Mouse (Mus musculus) megakaryocyte progenitor cell, adult 5-6 weeks (primary cell): ENCODE results near the gene Ipo9. TPM values are rescaled to one million over a fixed set of nuclear protein-coding genes. Genes with fewer than 3 reads are reported as not detected.
"Not testable (repeated sequence)": the region's sequence is repeated elsewhere in the genome, so short reads cannot be mapped to it uniquely, and the experiment has no call there.

Experiments
- ATAC-seq: replicated peaks from 2 replicates; pipeline ENCODE4 v1.8.0; 2016; ENCODE audit warnings: mild to moderate bottlenecking, moderate TSS enrichment, inconsistent platforms; ENCODE audit not compliant: poor library complexity
- total RNA-seq, 2 experiments: library from RNA; stranded (forward) in 1 of 2; stranded (reverse) in 1 of 2; fragments of 157-497, 149-512 nt in 1 of 2; fragments of 200-1000 nt in 1 of 2; gene quantifications; 2 replicates each; pipeline versions ENCODE4 v1.2.3 to v1.2.4; 2015 to 2017

Gene Ipo9
- total RNA-seq, 2 experiments from 2014 or later, result 33.8 to 47.0 TPM

DNA sequence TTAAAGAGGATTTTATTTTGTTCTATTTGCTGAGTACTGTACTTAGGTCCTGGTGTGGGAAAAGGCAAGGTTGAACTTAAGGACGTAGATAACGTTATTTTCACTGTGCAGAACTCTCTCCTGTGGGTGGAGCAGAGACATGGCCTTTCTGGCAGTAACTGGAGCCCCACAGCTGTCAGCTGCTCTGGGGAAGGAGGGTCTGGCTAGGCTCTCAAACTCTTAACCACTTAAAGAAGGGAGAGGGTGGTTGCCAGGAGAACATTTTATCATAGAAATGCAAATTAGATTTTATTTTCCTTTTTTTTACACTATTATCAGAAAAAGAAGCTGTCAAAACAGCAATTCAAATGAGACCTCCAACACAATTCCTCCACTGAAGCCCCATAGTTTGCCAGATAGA lies 5.5 kb upstream of the Ipo9 start:
- peak; percentile 86 for ATAC-seq

DNA sequence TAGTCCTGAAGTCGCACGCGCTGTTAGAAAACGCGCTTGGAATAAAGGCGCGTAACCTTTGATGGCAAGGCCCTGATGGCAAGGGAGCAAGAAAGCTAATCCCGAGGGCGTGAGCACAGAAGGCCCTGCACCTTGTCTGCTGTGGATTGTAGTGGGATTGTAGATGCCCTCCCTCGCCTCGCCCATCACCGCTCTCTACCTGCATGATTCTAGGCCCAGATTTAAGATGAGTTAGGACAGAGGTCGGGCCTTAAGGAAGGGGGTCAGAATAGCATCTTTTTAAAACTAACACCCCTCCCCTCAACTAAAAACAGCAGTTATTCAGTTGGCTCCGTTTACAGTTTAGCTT lies 344 bp upstream of the Ipo9 start:
- peak; percentile 51 for ATAC-seq

DNA sequence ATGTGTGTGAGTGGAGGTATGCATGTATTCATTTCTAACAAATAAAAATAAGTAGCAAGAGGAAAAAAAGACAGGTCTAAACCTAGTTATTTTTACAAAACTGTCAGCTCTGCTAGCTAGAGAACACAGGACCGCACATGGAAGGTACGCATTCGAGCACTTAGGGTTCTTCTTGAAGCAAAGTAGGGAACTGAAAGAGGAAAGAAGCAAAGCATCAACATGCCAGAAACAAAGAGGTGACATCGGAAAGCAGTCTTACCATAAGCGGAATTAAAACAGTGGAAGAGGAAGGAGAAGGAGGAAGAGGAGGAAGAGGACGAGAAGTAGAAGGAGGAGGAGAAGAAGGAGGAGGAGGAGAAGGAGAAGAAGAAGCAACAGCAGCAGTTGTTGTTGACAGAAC lies 2.9 kb downstream of the Ipo9 start:
- ATAC-seq, result no peak

- no peak for ATAC-seq
Observed at GRCm38 (mm10) chr1:135426645-135427044, 3.7 kb downstream of the Ipo9 start.

GRCm38 (mm10) chr1:135422772-135423171 lies 7.5 kb downstream of the Ipo9 start:
- no peak for ATAC-seq

- ATAC-seq, result no peak
Observed at GRCm38 (mm10) chr1:135413996-135414395, 16.3 kb downstream of the Ipo9 start.

- ATAC-seq, result no peak
Observed at GRCm38 (mm10) chr1:135412130-135412529, 18.2 kb downstream of the Ipo9 start.

DNA sequence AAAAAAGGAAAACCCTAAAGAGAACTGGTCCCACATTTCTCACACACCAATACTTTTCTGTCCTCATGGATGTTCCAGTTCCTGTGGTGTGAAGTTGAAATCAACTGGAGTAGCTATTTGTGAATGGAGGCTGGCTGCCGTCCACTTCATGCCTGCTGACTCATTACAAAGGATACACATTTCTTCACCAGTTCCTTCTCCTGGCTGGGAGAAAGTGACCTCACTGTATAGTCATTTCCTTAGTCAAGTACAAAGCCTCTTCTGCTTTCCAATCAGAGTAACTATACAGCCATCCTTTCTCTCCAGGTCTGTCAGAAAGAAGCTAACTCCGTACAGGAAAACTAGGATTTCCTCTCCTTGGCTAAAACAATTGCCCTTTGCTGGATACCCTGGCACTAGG lies 19.3 kb downstream of the Ipo9 start:
- peak; percentile 79 for ATAC-seq

GRCm38 (mm10) chr1:135408973-135409372 lies 21.3 kb downstream of the Ipo9 start:
- ATAC-seq, result no peak

- ATAC-seq, result no peak
Observed at GRCm38 (mm10) chr1:135405356-135405755, 24.9 kb downstream of the Ipo9 start.

- no peak for ATAC-seq
Observed at GRCm38 (mm10) chr1:135401452-135402110, 28.7 kb downstream of the Ipo9 start.

DNA sequence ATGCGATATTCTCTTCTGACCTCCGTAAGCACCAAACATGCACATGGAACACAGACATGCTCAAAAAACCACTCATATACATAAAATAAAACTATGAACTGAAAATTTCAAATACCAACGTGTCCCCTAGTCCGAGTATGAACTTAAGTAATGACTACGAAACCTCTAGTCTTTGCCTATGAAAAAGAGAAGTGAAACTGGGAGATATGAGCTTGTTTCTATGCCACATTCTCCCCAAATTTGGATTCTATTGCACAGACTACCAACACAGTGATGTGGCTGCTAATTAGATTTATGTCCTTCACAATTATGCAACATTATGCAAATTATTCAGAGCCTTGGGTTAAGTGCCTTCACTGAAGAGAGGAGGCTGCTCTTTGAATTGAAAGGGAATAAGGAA lies 30.8 kb downstream of the Ipo9 start:
- peak; percentile 76 for ATAC-seq

DNA sequence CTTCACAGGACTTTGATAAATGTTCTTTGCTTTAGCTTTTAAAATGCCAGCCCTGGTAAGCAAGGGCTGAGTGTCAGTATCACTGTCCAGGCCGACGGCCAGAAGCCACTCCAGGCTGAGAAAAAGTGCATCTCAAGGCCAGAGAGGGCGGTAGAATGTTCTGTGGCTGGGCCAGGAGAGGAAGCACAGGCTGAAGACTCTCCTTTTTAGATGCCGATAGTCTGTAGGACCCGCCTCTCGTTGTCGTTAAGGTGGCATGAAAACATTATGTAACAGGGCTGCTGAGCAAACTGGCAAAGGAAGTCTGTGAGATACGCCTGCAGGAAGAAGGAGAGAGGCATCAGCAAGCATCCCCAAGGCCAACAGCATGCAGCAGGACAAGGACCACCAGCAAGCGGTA lies 45.1 kb downstream of the Ipo9 start:
- ATAC-seq, result no peak

DNA sequence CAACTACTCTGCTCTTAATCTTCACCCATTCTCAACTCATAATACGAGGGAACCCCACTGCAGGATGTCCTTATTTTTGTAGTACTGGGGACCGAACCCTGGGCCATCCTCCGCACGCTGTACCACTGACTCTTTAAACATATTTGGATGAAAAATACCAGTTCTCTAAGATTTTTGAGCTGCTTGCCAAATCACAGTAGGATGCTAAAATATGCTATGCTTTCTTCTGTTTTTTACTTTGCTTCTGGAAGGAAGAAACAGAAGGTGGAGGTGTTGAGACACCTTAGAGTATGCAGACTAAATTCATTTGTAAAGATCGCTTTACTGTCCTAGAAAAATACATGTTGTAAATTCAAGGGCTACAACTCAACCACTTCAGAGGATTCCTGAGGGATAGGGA lies 46.1 kb downstream of the Ipo9 start:
- ATAC-seq, result no peak

DNA sequence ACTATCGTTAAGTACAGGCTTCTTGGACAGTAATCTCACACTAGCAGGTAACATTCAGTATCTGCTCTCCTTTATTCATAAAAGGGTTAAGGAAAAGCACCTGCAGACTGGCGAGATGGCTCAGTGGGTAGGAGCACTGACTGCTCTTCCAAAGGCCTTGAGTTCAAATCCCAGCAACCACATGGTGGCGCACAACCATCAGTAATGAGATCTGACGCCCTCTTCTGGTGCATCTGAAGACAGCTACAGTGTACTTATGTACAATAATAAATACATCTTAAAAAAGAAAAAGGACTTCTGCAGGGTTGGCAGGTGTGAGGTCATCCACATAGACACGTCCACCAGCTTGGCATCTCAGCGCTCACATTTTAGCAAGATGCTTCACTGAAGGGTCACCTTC lies 48.7 kb downstream of the Ipo9 start:
- ATAC-seq, result not testable (repeated sequence)

- no peak for ATAC-seq
Observed at GRCm38 (mm10) chr1:135380071-135380991, 50.0 kb downstream of the Ipo9 start.

DNA sequence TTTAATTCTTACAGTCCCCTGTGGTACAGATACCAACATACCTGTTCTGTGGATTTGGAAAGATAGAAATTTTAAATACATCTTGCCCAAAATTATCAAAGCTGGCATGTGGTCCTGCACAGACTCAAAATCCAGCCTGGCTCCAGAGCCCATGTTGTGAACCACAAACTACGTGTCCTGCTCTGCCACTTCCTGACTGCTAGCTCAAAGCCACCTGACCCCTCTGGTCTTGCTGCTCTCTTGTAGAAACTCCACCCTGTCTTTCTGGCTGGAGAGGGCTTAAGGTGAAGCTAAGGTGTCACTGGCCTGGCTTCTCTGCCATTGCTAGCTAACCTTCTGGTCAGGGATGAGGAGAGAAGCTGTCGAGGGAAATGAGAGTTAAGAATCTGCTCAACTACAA lies 51.3 kb downstream of the Ipo9 start:
- ATAC-seq, result no peak

DNA sequence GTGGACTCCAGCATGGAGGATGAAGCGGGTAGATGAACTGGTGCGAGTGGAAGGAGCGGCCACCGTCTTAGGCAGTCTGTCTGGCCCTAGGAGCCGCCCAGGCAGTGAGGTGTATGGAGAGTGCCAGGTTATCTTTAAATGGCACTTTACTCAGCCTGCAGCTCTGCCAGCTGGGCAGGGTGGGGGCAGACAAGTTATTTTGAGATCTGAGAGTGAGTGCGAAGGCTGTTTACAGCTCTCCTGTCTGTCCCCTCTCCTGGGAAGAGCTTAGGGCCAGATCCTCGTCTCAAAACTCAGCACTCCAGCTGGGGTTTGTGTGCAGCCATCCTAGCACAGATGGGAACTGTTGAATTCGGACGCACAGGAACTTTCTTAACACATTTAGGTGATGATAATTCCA lies 51.7 kb downstream of the Ipo9 start:
- ATAC-seq, result no peak

- ATAC-seq, result peak; percentile 20; the same call in 1 of the 2 replicates
Observed at GRCm38 (mm10) chr1:135374868-135375581, 55.3 kb downstream of the Ipo9 start, which contains the start of gene Shisa4. Gene Shisa4, minus strand, starts transcription at chr1:135375237.

- no peak for ATAC-seq
Observed at GRCm38 (mm10) chr1:135374175-135374867, 56.0 kb downstream of the Ipo9 start.

DNA sequence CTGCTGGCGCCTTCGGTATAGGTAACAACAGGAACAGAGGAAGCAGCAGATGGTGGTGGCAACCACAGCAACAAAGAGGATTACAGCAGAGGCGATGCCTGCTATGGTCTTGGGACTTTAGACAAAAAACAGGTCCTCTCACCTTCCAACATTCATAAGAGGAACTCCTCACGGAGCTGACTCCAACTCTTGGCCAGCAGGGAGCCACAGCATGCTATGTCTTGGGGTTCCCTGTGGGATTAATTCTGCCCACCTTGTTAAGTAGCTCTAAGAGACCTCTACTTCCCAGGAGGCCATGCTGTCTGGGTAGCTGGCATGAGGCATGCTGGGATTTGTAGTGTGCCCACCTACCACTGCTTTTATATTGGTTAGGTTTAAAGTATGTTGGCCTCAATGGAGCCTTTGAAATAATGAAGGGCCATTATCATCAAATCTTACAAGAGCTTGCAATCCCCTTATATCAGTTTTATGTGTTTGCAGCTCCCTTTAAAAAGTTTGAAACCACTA lies 57.1 kb downstream of the Ipo9 start:
- ATAC-seq, result no peak
